Mouse (Mus musculus): ENCODE measurements around the gene Tmem255a.
A peak's percentile ranks its signal among the peaks of the same experiment; 100 is the strongest.

Gene Tmem255a

DNA sequence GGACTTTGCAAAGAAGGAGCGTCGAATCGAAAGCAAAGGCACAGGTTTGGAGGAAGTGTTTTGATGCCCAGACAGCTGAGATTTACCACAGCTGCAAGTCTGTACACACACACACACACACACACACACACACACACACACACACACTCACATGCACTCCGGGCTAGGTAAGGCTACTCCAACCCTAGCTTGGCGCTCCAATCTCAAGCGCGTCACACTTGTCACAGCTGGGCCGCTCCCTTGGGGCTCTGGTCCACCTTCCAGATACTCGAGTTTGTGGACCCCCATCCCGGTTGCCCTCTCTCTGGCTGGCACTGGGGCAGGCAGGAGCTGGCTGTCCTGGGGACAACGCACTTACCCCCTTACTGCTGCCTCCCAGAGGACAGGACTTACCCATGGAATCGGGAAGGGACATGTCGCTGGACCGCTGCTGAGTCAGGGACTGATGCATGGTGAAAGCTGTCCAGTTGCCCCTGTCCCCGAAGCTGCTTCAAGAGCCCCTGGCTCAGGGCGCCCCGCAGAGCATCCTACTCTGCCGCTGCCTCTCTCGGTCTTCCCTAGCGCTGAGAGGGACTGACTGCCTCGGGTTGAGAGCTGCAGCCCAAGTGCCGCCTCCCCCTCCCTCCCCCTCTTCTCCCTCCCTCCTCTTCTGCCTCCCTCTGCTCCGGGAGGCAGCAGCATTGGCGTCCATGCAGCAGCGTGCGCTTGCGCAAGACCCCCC is at the start of gene Tmem255a:
TSS of gene Tmem255a (minus strand) at position 589 of the 721 bp plus-strand sequence.
- DNase-seq (ENCODE audit: low spot score), result no peak

GRCm38 (mm10) chrX:38259610-38260009 is 7.4 kb upstream of the Tmem255a start:
- no peak for DNase-seq (ENCODE audit: low spot score)

DNA sequence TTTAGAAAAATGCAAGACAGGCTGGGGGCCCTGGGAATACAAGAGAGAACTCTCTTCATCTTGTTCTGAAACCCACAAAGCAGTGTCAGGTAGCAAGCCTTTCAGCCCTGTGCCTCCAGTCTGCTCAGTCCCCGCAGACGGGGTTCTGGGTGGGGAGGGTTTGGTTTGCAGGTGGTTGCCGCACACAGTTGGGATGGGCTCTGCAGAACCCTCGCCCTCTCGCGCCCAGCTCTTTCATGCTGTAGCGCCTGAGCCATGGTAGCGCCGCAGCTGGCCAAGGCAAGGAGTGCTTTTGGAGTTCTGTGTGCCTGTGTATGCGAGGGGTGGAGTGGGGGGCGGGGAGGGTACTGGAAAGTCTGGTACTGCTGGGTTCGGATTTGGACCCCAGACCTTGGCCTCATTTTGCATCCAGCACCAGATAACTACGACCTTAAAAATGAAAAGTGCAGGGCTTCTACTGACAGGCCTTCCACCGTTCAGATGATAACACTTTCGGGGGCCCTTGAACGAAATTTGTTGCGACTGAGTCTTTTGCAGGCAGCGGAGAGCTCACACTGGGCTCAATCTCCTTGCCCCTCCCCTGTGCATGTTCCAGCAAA is 1.8 kb downstream of the Tmem255a start:
- DNase-seq (ENCODE audit: low spot score), result no peak

DNA sequence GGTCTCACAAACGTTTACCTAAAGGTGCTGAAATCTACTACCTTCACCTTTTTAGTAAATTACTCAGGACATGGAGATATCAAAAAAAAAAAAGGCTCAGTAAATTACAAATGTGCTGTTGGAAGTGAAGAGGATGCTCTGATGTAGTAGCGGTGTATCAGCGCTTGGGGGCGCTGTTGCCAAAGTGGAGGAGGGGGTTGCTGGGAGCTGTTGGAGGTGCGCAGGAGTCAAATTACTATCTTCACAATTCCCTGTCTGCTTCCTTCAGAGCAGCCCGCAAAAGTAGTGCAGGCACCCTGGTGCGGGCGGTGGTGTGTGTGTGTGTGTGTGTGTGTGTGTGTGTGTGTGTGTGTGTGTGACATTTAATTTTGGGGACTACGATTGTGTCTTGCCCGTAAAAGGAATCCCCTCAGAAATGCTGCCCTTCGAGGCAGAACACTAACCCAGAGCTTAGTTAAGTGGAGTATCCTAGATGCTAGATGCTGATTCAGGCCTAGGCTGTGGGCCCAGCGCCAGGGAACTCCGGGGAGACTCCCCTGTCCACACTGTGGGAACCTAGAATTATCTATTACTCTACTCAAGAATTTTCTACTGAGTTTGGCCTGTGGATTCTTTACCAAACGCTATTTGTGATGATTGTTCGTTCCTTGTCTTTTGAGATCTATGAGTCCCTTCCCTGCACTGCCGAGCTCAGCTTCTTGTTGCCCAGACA is 2.4 kb downstream of the Tmem255a start:
- peak; percentile 26 for DNase-seq (ENCODE audit: low spot score)

DNA sequence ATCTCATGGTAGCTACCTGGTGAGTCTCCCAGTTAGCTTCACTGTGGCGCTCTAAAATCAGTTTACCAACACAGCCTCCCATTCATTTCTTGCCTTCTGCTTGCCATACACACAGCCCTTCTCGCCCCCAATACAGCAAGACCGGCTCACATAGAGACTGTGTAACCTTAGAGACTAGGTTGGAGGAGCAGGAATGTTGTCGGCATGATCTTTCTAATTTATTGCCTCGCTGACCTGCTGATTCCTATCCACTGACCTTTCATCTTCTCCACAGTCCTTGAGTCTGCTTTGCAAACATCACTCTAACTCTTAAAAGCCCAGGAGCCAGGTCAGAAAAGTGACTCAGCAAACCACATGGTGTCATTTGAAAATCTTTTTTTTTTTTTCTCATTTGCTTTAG is 4.6 kb downstream of the Tmem255a start:
- no peak for DNase-seq (ENCODE audit: low spot score)

DNA sequence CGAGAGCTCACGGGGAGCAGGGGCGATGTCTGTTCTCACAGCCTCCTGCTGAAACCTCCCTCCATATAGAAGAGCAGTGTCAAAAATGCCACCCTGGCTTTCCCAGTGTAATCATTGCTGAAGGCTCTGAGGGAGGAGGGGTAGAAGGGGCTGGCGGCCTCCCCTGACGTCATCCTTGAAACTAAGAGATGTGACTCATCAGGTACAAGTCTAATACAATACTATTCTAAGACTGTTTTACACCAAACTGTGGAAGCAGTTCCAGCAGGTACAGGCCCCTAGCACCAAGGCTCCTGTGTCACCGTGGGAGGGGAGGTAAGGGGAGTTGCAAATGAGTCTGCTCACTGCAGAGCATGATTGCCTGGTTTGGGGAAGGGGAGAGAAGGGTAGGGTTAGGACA is 5.1 kb downstream of the Tmem255a start:
- no peak for DNase-seq (ENCODE audit: low spot score)

- no peak for DNase-seq (ENCODE audit: low spot score)
Observed at GRCm38 (mm10) chrX:38237731-38238130, 14.5 kb downstream of the Tmem255a start.

GRCm38 (mm10) chrX:38229888-38230287 is 22.4 kb downstream of the Tmem255a start:
- no peak for DNase-seq (ENCODE audit: low spot score)

GRCm38 (mm10) chrX:38222757-38223156 is 29.5 kb downstream of the Tmem255a start:
- DNase-seq (ENCODE audit: low spot score), result no peak

DNA sequence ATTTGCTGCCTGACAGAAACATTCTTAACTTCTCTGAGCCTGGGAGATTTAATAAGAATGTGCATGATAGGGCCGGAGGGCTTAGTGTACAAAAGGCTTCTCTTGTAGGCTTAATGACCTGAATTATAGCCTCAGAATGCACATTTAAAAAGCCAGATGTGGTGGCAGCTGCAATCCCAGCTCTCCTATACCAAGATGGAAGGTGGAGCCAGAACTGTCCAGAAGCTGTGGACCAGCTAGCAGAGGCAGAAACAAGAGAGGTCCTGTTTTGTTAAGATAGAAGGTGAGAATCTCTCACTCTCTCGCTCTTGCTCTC is 34.6 kb downstream of the Tmem255a start:
- no peak for DNase-seq (ENCODE audit: low spot score)

- peak; percentile 7 for DNase-seq (ENCODE audit: low spot score)
Observed at GRCm38 (mm10) chrX:38216986-38217675, 35.1 kb downstream of the Tmem255a start.

DNA sequence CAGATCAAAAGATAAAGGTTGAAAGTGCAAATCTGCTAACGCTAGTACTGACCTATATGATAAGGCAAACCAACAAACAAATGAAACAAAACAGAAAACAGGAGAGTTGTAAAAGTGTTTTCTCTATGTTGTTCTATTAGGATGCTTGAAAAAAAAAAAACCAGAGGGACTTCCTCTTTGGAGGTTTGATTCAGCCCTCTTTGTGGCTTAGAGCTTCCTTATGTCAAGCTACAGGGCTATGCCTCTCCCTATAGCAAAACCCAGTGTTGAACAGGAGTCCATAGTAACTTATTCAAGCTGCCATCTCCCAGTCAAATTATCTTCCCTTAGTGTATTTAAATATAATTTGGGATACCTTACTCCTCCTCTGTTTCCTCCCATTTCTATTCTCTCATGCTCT is 44.8 kb downstream of the Tmem255a start:
- no peak for DNase-seq (ENCODE audit: low spot score)

GRCm38 (mm10) chrX:38201816-38202215 is 50.4 kb downstream of the Tmem255a start:
- no peak for DNase-seq (ENCODE audit: low spot score)

DNA sequence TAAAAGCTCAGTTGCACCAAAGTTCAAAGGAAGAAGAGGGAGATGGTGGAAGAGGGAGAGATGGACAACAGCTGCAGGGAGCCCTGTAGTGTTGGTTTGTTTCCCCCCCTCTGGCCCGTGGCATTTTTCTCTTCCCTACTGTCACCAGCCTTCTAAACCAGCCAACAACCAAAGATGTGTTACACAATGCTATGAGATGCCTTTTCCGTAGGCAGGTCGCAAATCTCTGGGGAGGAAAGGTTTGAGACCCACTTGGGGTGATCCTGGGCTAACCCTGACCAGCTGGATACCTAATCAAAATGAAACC is 61.8 kb downstream of the Tmem255a start:
- no peak for DNase-seq (ENCODE audit: low spot score)

DNA sequence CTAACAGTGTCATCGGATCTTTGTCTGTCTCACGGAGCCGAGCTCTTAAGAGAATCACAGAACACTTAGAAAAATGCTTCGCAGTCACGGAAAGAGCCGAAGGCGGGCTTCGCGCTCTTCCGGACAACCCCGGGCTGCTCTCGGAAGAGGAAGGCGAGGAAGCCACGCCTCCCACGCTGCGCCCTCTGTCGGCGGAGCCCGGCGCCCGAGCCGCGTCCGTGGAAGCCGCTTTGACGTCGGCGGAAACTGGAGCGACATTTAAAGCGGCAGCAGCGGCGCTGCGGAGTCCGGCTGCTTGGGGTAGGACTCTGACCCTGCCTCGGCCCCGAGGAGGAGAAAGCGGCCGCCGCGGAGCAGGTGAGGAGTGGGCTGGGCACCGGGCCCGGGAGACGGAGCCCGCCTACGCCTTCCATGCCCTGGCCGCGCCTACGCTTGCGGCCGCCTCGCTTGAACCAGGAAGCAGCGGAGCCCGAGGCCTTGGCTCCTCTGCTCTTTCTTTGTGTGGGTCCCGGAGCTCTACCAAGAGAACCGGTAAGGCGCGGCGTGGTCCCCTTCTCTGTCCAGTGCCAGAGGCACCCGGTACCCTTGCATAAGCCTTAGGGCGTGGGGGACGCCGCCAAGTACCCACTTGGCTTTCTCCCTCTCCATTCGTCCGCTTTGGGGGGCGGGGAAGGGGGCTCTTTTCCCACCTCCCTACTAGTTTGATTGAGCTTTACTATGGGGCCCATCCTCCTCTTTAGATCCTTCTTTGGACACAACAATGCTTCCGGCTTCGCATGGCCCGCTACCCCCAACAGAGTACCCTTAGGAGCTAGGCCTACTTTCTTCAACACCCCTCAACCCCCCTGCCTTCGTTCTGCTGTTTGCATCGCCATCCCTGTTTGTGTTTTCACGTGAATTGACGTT is 62.4 kb downstream of the Tmem255a start, which contains the start of gene Zbtb33:
TSS of gene Zbtb33 (plus strand) at position 242 of the 906 bp plus-strand sequence.
- DNase-seq (ENCODE audit: low spot score), result peak; percentile 83

GRCm38 (mm10) chrX:38185520-38185919 is 66.7 kb downstream of the Tmem255a start:
- DNase-seq (ENCODE audit: low spot score), result no peak

- peak; percentile 32 for DNase-seq (ENCODE audit: low spot score)
Observed at GRCm38 (mm10) chrX:38181608-38182258, 70.5 kb downstream of the Tmem255a start.

- DNase-seq (ENCODE audit: low spot score), result peak; percentile 12
Observed at GRCm38 (mm10) chrX:38180656-38181607, 71.3 kb downstream of the Tmem255a start.

GRCm38 (mm10) chrX:38179891-38180310 is 72.3 kb downstream of the Tmem255a start:
- DNase-seq (ENCODE audit: low spot score), result peak; percentile 40

DNA sequence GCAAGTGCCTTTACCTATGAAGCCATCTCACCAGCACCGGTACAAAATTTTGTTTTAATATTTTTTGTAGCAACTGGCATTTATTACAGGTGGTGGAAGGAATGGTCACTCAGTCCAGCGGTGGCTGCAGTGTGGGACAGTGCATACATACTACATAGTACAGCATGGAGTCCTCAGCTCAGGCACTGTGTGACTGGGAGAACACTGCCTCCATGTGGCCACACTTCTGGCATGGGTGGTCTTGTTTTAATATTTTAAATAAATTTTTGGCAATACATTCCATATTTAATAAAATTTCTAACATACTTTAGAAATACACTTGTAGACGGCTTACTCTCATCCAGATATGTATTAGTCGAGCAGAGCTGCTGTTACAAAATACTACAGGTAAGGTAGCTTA is 85.6 kb downstream of the Tmem255a start:
- DNase-seq (ENCODE audit: low spot score), result no peak
